9 mouse cellular contexts compared by ENCODE assay signal in genomic region chr15:11533002-11533610, GRCm38 (mm10).
DNase-seq lines count a peak whose midpoint lies in the region; ATAC-seq and TF ChIP-seq lines count a peak whose summit lies in the region.
"Had no signal": no experiment of that assay in that cellular context is flagged by ENCODE, and none has a peak within 500 bp of the region (broad histone marks: within the 10 kb centered on the region; RNA-seq: fewer than 3 reads in every experiment).

No protein-coding gene starts in this region.

- no peak for ATAC-seq in kidney, postnatal 0 days (replicated peaks; ENCODE audit: low FRiP score, low read depth)
- peak; percentile 69; the same call in 1 of the 2 replicates for ATAC-seq in neutrophil, adult 5-6 weeks (ENCODE audit: extremely low read depth, insufficient number of reproducible peaks, low FRiP score, poor library complexity, severe bottlenecking)
- ATAC-seq in intestine, embryonic 16.5 days: no peak
- ATAC-seq in forebrain, embryonic 12.5 days (ENCODE audit: low FRiP score): no peak

- no peaks in the 10 kb centered on the region for H3K36me3 ChIP-seq in kidney, postnatal 0 days (ENCODE audit: insufficient read depth, low read length)
- no peaks in the 10 kb centered on the region for H3K36me3 ChIP-seq in intestine, embryonic 16.5 days (ENCODE audit: control insufficient read depth, insufficient read depth, low read length)
- H3K36me3 ChIP-seq in forebrain, embryonic 12.5 days (replicated peaks): no peaks in the 10 kb centered on the region

- 31% methylated on average over 10 of the region's 10 CpGs for WGBS in kidney, postnatal 0 days
- 59% methylated on average over 10 of the region's 10 CpGs for WGBS in intestine, embryonic 16.5 days
- 89% methylated on average over 10 of the region's 10 CpGs for WGBS in forebrain, embryonic 12.5 days

- no peak overlapping the region for H3K27ac ChIP-seq in kidney, postnatal 0 days
- no peak overlapping the region for H3K27ac ChIP-seq in intestine, embryonic 16.5 days (ENCODE audit: low read length)
- no peak overlapping the region for H3K27ac ChIP-seq in forebrain, embryonic 12.5 days

- no peak for TF ChIP-seq CTCF in kidney, postnatal 0 days (IDR thresholded peaks at IDR 0.05; ENCODE audit: low read depth)

- H3K4me1 ChIP-seq in kidney, postnatal 0 days (replicated peaks; ENCODE audit: insufficient read depth, low read length): no peaks in the 10 kb centered on the region
- H3K4me1 ChIP-seq in intestine, embryonic 16.5 days (ENCODE audit: control insufficient read depth, insufficient read depth, low read length): no peaks in the 10 kb centered on the region
- H3K4me1 ChIP-seq in forebrain, embryonic 12.5 days: peaks cover 12% of the 10 kb centered on the region

- DNase-seq in CD4-positive helper T cell, adult 2 months (ENCODE audit: low read depth, low spot score): peak; percentile 68
- DNase-seq in adrenal gland, postnatal 10 days: peak; percentile 22
- DNase-seq in kidney, postnatal 0 days (ENCODE audit: low spot score): peak; percentile 76
- no peak for DNase-seq in right cerebral cortex, postnatal 4 days
- no peak for DNase-seq in cerebellum, postnatal 14 days

- H3K9ac ChIP-seq in kidney, postnatal 0 days (ENCODE audit: low read depth, low read length): no peak overlapping the region
- H3K9ac ChIP-seq in intestine, embryonic 16.5 days (ENCODE audit: low read depth, low read length): no peak overlapping the region
- no peak overlapping the region for H3K9ac ChIP-seq in forebrain, embryonic 12.5 days

- no peak overlapping the region for H3K4me2 ChIP-seq in kidney, postnatal 0 days (ENCODE audit: low read length)
- no peak overlapping the region for H3K4me2 ChIP-seq in intestine, embryonic 16.5 days (ENCODE audit: low read depth, low read length)
- no peak overlapping the region for H3K4me2 ChIP-seq in forebrain, embryonic 12.5 days

- H3K27me3 ChIP-seq in kidney, postnatal 0 days (ENCODE audit: insufficient read depth, low read length): no peaks in the 10 kb centered on the region
- H3K27me3 ChIP-seq in intestine, embryonic 16.5 days (replicated peaks; ENCODE audit: control insufficient read depth, insufficient read depth, low read length): no peaks in the 10 kb centered on the region
- H3K27me3 ChIP-seq in forebrain, embryonic 12.5 days: peaks cover 4% of the 10 kb centered on the region; the same call in 1 of the 2 replicates

- no peak overlapping the region for H3K4me3 ChIP-seq in kidney, postnatal 0 days (replicated peaks; ENCODE audit: low read depth, low read length)
- no peak overlapping the region for H3K4me3 ChIP-seq in intestine, embryonic 16.5 days (ENCODE audit: low read length)
- H3K4me3 ChIP-seq in forebrain, embryonic 12.5 days (replicated peaks): no peak overlapping the region
- H3K4me3 ChIP-seq: myocyte had no signal

- H3K9me3 ChIP-seq in kidney, postnatal 0 days (replicated peaks; ENCODE audit: low read length): no peaks in the 10 kb centered on the region
- H3K9me3 ChIP-seq in intestine, embryonic 16.5 days (ENCODE audit: control insufficient read depth, low read length): no peaks in the 10 kb centered on the region
- H3K9me3 ChIP-seq in forebrain, embryonic 12.5 days: no peaks in the 10 kb centered on the region

Comparison
In these comparisons a context has a peak if more than half of its experiments do, and no peak if none do; other contexts are left out.
1. DNase-seq: peak in CD4-positive helper T cell, adult 2 months (single experiment), adrenal gland, postnatal 10 days (single experiment) and kidney, postnatal 0 days (single experiment); none in right cerebral cortex, postnatal 4 days (single experiment) and cerebellum, postnatal 14 days (0 of 2).